In the genomic region with DNA sequence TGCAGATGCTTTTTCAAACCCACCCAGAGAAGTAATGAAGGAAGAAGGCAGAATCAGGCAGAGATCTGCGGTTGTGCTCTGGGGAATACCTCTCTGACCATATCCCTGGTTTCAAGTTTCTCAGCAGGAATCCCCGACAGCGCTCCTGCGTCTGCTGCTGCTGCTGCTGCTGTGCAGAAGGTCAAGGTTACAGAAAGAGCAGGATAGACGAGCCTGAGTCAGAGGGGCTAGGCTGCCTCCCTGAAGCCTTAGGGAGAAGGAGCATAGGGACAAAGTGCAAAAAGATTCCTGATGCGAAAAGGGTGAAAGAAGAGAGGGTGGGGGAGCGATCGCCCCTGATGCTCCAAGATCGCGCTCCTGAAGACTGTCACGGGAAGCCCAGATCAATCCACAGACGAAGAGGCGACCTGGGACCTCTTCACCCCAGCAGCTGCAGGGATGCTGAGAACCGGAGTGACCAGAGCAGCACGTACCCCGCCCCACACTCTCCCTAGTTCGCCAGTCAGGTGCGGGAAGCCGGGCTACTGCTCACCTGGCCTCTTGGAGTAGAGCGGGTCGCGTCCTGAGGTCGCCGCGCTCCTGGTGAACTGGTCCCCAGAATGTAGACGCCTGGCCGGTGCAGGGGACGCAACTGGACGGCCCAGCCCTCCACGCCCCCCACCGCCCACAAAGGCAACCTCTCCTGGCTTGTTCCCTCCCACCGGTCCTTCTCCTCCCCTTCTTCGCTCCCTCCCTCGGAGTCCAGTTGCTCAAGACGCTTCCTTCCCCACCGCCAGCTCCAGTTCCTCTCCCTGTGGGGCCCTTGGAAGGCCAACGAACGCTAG, we compare ENCODE assay signal across 8 mouse cellular contexts. TPM values are rescaled to one million over a fixed set of nuclear protein-coding genes. Genes with fewer than 3 reads are reported as not detected.
DNase-seq lines count a peak whose midpoint lies in the region; ATAC-seq and TF ChIP-seq lines count a peak whose summit lies in the region.
"Had no signal": no experiment of that assay in that cellular context is flagged by ENCODE, and none has a peak within 500 bp of the region (broad histone marks: within the 10 kb centered on the region; RNA-seq: fewer than 3 reads in every experiment).

TSS of gene Sowahd (plus strand) at position 780 of the 824 bp plus-strand sequence.

- H3K27me3 ChIP-seq in lung, embryonic 14.5 days (ENCODE audit: insufficient read depth, low read length) = peaks cover 42% of the 10 kb centered on the region
- peaks cover 26% of the 10 kb centered on the region for H3K27me3 ChIP-seq in neural tube, embryonic 11.5 days (ENCODE audit: control insufficient read depth, insufficient read depth, low read length)

- peak within 1 kb of the TSS; percentile 32 for H3K4me3 ChIP-seq in lung, embryonic 14.5 days (ENCODE audit: low read depth, low read length)
- H3K4me3 ChIP-seq in embryonic fibroblast, embryonic 13.5 days (ENCODE audit: insufficient read depth, low read length) = peak within 1 kb of the TSS; percentile 16; the same call in 1 of the 2 replicates
- peak within 1 kb of the TSS; percentile 30 for H3K4me3 ChIP-seq in neural tube, embryonic 11.5 days (ENCODE audit: low read depth, low read length)

- H3K4me2 ChIP-seq in lung, embryonic 14.5 days = peak within 1 kb of the TSS; percentile 59
- H3K4me2 ChIP-seq in neural tube, embryonic 11.5 days (ENCODE audit: low read depth) = peak within 1 kb of the TSS; percentile 49

- no peaks in the 10 kb centered on the region for H3K9me3 ChIP-seq in lung, embryonic 14.5 days (ENCODE audit: low read depth, low read length)
- H3K9me3 ChIP-seq in neural tube, embryonic 11.5 days (ENCODE audit: control insufficient read depth, low read length) = no peaks in the 10 kb centered on the region

- TF ChIP-seq POLR2A in embryonic fibroblast, embryonic 13.5 days (IDR thresholded peaks at IDR 0.05; ENCODE audit: low read depth, low read length) = no peak

- H3K36me3 ChIP-seq in lung, embryonic 14.5 days (ENCODE audit: insufficient read depth) = no peaks in the 10 kb centered on the region
- H3K36me3 ChIP-seq in neural tube, embryonic 11.5 days (ENCODE audit: control insufficient read depth, insufficient read depth, low read length) = no peaks in the 10 kb centered on the region

- TF ChIP-seq CTCF in lung, embryonic 14.5 days (IDR thresholded peaks at IDR 0.05; ENCODE audit: low read depth) = no peak
- TF ChIP-seq CTCF in embryonic fibroblast, embryonic 13.5 days (IDR thresholded peaks at IDR 0.05; ENCODE audit: borderline replicate concordance, insufficient read depth, low read length) = no peak

- H3K4me1 ChIP-seq in lung, embryonic 14.5 days (ENCODE audit: insufficient read depth) = no peaks in the 10 kb centered on the region
- no peaks in the 10 kb centered on the region; the same call in none of the 2 replicates for H3K4me1 ChIP-seq in embryonic fibroblast, embryonic 13.5 days (ENCODE audit: control insufficient read depth, insufficient read depth, low read length)
- H3K4me1 ChIP-seq in neural tube, embryonic 11.5 days (ENCODE audit: control insufficient read depth, insufficient read depth, low read length) = no peaks in the 10 kb centered on the region

- H3K27ac ChIP-seq in lung, embryonic 14.5 days (ENCODE audit: low read depth) = no peak within 1 kb of the TSS
- no peak within 1 kb of the TSS for H3K27ac ChIP-seq in embryonic fibroblast, embryonic 13.5 days (ENCODE audit: insufficient read depth, low read length)
- no peak within 1 kb of the TSS for H3K27ac ChIP-seq in neural tube, embryonic 11.5 days (ENCODE audit: low read depth, low read length)

- no peak for ATAC-seq in lung, embryonic 14.5 days (ENCODE audit: insufficient read depth)
- no peak for ATAC-seq in neural tube, embryonic 11.5 days (ENCODE audit: insufficient read depth, low FRiP score, low TSS enrichment)
- ATAC-seq in frontal cortex, adult (ENCODE audit: low TSS enrichment) = no peak
- no peak for ATAC-seq in inflammation-experienced regulatory T-cells, adult 6 months

- H3K9ac ChIP-seq in lung, embryonic 14.5 days = 0 out of 2 replicates have a peak within 1 kb of the TSS, but pooled peaks have one; percentile 3
- 0 out of 2 replicates have a peak within 1 kb of the TSS, but pooled peaks have one; percentile 4 for H3K9ac ChIP-seq in neural tube, embryonic 11.5 days (ENCODE audit: low read length)

- DNase-seq in lung, embryonic 14.5 days = no peak
- DNase-seq in lung, adult 18-20 months = no peak
- peak; percentile 6 to 17 for DNase-seq in kidney, postnatal 4 days
- no peak for DNase-seq in neural tube, embryonic 11.5 days (ENCODE audit: low spot score)

- WGBS in lung, embryonic 14.5 days = 8% methylated on average over 35 of the region's 38 CpGs
- 15% methylated on average over 38 of the region's 38 CpGs for WGBS in neural tube, embryonic 11.5 days

RNA-seq across cellular contexts. Expression of gene Sowahd, which starts in this region (rescaled TPM):
- polyA plus RNA-seq in lung, embryonic 14.5 days (2014; fragmentation: Nextera tagmentation; extraction: Ambion mirVana) = 0.18 TPM in 1 of 2 replicates, not detected in the other
- not detected in 2 replicates for polyA plus RNA-seq in embryonic fibroblast, embryonic 13.5 days (2011; ENCODE audit: insufficient read length, low read depth, missing spikeins)
- not detected in 2 replicates for polyA plus RNA-seq in neural tube, embryonic 11.5 days (2014; fragmentation: Nextera tagmentation; extraction: Ambion mirVana)
- polyA plus RNA-seq in inflammation-experienced regulatory T-cells, adult 6 months (2017; shearing (Covaris generic)) = not detected
- polyA plus RNA-seq: brain, embryonic 14.5 days had no signal

Comparison
In these comparisons a context has a peak if more than half of its experiments do, and no peak if none do; other contexts are left out.
1. DNase-seq: peak in kidney, postnatal 4 days (2 of 2); none in lung, embryonic 14.5 days (single experiment), lung, adult 18-20 months (0 of 2) and neural tube, embryonic 11.5 days (single experiment).
2. Peak in every context shown above with its lines, with median percentiles within 50 percentile points of each other: H3K4me3 ChIP-seq.